Mouse (Mus musculus): Measurements from ENCODE around the gene Zfp605.
"Not testable (repeated sequence)": the region's sequence is repeated elsewhere in the genome, so short reads cannot be mapped to it uniquely, and the experiment has no call there.

Gene Zfp605

GRCm38 (mm10) chr5:110107581-110108304 lies 2.1 kb upstream of the Zfp605 start, which contains the start of gene Gtpbp6:
Gene Gtpbp6, minus strand, starts transcription at chr5:110108197.
- peak; percentile 93 for DNase-seq

GRCm38 (mm10) chr5:110108305-110108628 lies 1.6 kb upstream of the Zfp605 start:
- no peak for DNase-seq

- not testable (repeated sequence) for DNase-seq
Observed at GRCm38 (mm10) chr5:110122380-110122779, 12.5 kb downstream of the Zfp605 start.

GRCm38 (mm10) chr5:110135293-110136086 lies 25.6 kb downstream of the Zfp605 start, which contains the start of gene Chfr:
Gene Chfr, plus strand, starts transcription at chr5:110135842.
- peak; percentile 100 for DNase-seq

DNA sequence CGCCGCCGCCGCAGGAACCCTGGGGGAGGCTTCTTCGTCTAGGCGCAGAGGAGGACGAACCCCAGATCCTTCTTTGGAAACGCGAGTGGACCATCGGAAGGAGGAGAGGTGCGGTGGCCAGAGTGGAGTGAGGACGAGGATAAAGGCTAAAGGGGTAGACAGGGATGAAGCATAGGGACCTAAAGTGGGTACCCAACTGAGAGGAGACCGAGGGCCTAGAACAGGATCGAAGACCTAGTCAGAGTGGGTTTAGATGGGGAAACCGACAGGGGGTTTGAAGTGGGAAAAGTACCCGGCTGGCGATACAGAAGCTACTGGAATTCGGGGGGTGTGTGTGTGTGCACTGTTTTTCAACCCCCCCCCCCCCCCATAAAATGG lies 26.2 kb downstream of the Zfp605 start:
- no peak for DNase-seq

DNA sequence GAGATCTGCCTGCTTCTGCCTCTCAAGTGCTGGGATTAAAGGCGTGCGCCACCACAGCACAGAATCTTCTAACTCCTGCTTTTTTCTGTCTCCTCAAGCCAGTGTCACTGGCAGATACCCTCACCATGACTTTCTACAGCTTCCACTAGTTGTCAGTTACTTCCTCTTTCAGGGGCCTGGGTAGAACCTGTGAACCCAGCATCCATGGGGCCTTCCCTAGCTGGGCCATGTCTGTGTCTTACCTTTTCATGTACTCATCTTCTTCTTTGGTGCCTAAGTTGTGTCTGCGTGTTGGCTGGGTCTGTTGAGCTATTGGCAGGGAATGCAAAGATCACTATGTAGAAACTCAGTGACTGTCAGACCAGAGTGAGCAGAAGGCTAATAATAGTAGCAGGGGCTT lies 27.9 kb downstream of the Zfp605 start:
- no peak for DNase-seq

GRCm38 (mm10) chr5:110139325-110139724 lies 29.4 kb downstream of the Zfp605 start:
- no peak for DNase-seq

DNA sequence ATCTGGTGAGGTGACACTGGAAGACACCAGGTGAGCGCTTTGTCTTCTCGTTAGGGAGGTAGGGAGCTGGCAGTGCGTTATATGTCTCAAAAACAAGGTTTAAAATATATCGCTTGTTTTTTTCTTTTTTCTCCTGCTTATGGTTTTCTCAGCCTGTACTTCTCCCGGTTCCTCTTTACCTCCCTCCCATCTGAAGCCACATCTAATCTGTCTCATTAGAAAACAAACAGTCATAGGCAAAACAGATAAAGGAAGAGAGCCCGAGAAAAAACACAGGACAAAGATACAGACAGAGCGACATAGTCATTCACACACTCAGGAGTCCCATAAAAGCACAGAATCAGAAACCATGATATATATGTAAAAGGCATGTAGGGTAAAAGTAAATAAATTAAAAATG lies 30.5 kb downstream of the Zfp605 start:
- DNase-seq, result no peak

- no peak for DNase-seq
Observed at GRCm38 (mm10) chr5:110142309-110142708, 32.4 kb downstream of the Zfp605 start.

- no peak for DNase-seq
Observed at GRCm38 (mm10) chr5:110143007-110143406, 33.1 kb downstream of the Zfp605 start.

DNA sequence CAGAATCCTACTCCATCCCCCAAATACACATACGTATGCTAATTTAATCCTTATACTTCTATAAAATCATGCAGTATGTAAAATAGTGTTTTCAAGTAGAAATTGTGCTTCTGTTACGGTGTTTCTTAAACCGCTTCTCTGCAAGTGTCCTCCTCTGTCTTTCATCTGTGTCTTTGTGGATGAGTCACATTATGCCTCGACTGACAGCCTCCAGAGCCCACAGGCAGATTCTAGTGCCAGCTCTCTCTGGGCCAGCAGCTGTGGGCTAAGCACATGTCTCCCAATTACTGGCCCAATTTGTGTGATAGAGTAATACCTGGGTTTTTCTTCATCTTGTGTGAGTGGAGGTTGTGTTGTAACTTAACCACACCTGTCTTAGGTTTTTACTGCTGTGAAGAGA lies 59.5 kb downstream of the Zfp605 start:
- DNase-seq, result no peak

DNA sequence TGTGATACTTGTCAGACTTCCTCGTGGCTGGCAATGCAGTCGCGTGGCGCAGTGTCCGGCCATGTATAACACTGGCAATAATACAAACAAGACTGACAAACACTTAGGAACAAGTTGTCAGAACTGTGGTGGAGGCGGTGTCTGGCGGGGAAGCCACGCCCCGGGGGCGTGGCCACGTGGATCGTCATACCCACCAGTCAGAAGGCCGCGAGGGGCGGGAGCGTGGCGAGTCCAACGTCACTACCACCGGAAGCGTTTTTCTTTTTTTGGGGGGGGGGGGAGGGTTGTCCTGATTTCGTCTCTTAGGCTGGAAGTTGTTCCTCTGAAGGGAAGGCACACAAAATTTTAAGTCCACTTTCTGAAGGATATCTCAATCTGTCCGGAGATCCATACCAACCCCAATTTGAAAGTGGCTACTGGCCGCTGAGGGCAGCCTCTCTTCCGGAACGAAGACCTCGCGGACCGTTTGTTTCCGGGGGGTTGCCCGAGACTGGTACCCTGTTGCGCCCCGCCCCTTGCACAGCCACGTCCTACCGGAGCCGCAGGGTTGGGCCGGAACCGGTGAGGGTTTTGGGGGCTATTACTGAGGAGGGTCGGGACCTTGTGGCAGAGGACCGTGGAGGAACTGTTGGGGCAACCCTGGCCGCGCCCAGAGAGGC lies 66.6 kb downstream of the Zfp605 start, which contains the start of gene Golga3:
Gene Golga3, plus strand, starts transcription at position 340 of the 659 bp plus-strand sequence.
- peak; percentile 85 for DNase-seq

GRCm38 (mm10) chr5:110177021-110177420 lies 67.1 kb downstream of the Zfp605 start:
- no peak for DNase-seq

- no peak for DNase-seq
Observed at GRCm38 (mm10) chr5:110178628-110179027, 68.7 kb downstream of the Zfp605 start.
